Mouse (Mus musculus): ENCODE measurements at regions not wholly inside any gene's neighbourhood (a gene's known extent, or its start where the extent isn't known, plus 50 kb on each side); places are given as distances from the start of the nearest gene placed in this dataset.

GRCm38 (mm10) chr14:33865746-33866145 is 57.6 kb upstream of the Gdf10 start:
- TF ChIP-seq CTCF (IDR thresholded peaks at IDR 0.05; ENCODE audit: low read depth, low read length) (no peak), GATA1 (IDR thresholded peaks at IDR 0.05; ENCODE audit: borderline replicate concordance, low read length) (no peak), POLR2AphosphoS5 (IDR thresholded peaks at IDR 0.05; ENCODE audit: insufficient replicate concordance, low read depth, low read length) (no peak), GATA2 (IDR thresholded peaks at IDR 0.05; ENCODE audit: borderline replicate concordance, low read depth, low read length) (no peak), TAL1 (conservative IDR thresholded peaks at IDR 0.05; ENCODE audit: low read depth, low read length) (no peak)

Data from G1E (cell line).